Mouse (Mus musculus) liver, embryonic 14.5 days (tissue): ENCODE data around the gene Itga8. TPM values are rescaled to one million over a fixed set of nuclear protein-coding genes. Genes with fewer than 3 reads are reported as not detected.

Experiments used
- ATAC-seq: fragments of 200-750 bp; cut with Nextera tagmentation; 2 replicates; pipeline ENCODE4 v1.8.0; 2017; ENCODE audit warnings: moderate number of reproducible peaks, mild to moderate bottlenecking, moderate library complexity; ENCODE audit not compliant: insufficient read depth
- DNase-seq, 3 experiments: peaks; one replicate each; pipeline ENCODE4 v3.0.0-alpha.2; 2012 to 2013; ENCODE audit warnings: low read depth in 3 of 3, low spot score in 3 of 3
- H3K27ac ChIP-seq: fragments of 300-500 bp; sonication (generic); 2 replicates; pipeline ENCODE4 v1.5.1; 2014; ENCODE audit warnings: moderate library complexity, mild to moderate bottlenecking, control low read depth, inconsistent platforms
- H3K27me3 ChIP-seq: fragments of 300-500 bp; sonication (generic); 2 replicates; pipeline ENCODE4 v1.6.1; 2014; ENCODE audit warnings: mild to moderate bottlenecking, low read length, moderate library complexity; ENCODE audit not compliant: control insufficient read depth, insufficient read depth
- H3K36me3 ChIP-seq: fragments of 300-500 bp; sonication (generic); replicated peaks from 2 replicates; pipeline ENCODE4 v1.6.1; 2014; ENCODE audit warnings: low read depth; ENCODE audit not compliant: control insufficient read depth, insufficient read depth
- H3K4me1 ChIP-seq, 2 experiments: fragments of 200-500 bp in 1 of 2; fragments of 300-500 bp in 1 of 2; sonication (generic) in 1 of 2; replicated peaks; 2 replicates each; pipeline ENCODE4 v1.6.1; 2012 to 2014; ENCODE audit warnings: antibody characterized with exemption in 1 of 2, inconsistent platforms in 1 of 2, low read length in 1 of 2; ENCODE audit not compliant: control insufficient read depth in 2 of 2, insufficient read depth in 2 of 2
- H3K4me2 ChIP-seq: fragments of 300-500 bp; sonication (generic); 2 replicates; pipeline ENCODE4 v1.6.1; 2014; ENCODE audit warnings: low read depth, mild to moderate bottlenecking, control low read depth, moderate library complexity
- H3K4me3 ChIP-seq, 2 experiments: fragments of 200-500 bp in 1 of 2; fragments of 300-500 bp in 1 of 2; sonication (generic) in 1 of 2; 2 replicates each; pipeline ENCODE4 v1.5.1; 2012 to 2014; ENCODE audit warnings: low read depth in 2 of 2, low read length in 2 of 2, mild to moderate bottlenecking in 2 of 2, control low read depth in 1 of 2, inconsistent platforms in 1 of 2, moderate library complexity in 1 of 2; ENCODE audit not compliant: insufficient read depth in 1 of 2
- H3K9ac ChIP-seq: fragments of 300-500 bp; sonication (generic); replicated peaks from 2 replicates; pipeline ENCODE4 v1.6.1; 2014; ENCODE audit warnings: mild to moderate bottlenecking, control low read depth, moderate library complexity
- H3K9me3 ChIP-seq: fragments of 300-500 bp; sonication (generic); 2 replicates; pipeline ENCODE4 v1.6.1; 2016; ENCODE audit warnings: low read length, mixed read lengths; ENCODE audit not compliant: control insufficient read depth
- CTCF ChIP-seq: IDR thresholded peaks from 2 replicates; pipeline ENCODE4 v1.5.1; 2016; ENCODE audit warnings: antibody characterized with exemption, low read depth, control low read depth
- EP300 ChIP-seq: IDR thresholded peaks from 2 replicates; pipeline ENCODE4 v1.6.1; 2016; ENCODE audit warnings: antibody characterized with exemption, low read depth
- WGBS: fragments of 180-500 bp; shearing (Covaris S2); extraction: QIAGEN DNeasy Blood & Tissue Kit; methylation state at CpG from one replicate; pipeline ENCODE4 v1.1.7; 2014; ENCODE audit not compliant: insufficient replicate concordance; 5-methylcytosine and 5-hydroxymethylcytosine counted together
- polyA plus RNA-seq, 2 experiments: library from polyadenylated mRNA; depleted of rRNA in 1 of 2; stranded (reverse) in 1 of 2; unstranded in 1 of 2; fragments of >200 nt; fragmentation: Nextera tagmentation in 1 of 2; extraction: Ambion mirVana in 1 of 2; gene quantifications; 2 replicates each; pipeline versions ENCODE4 v1.2.1 to v1.2.3; 2012 to 2014

The Itga8 gene
- polyA plus RNA-seq, 2 experiments = 1.2 to 2.0 TPM

GRCm38 (mm10) chr2:12255901-12256300 lies 45.8 kb downstream of the Itga8 start:
- WGBS = 57% methylated on average over 2 of the region's 2 CpGs
- Histone ChIP-seq H3K9ac (no peak overlapping the region), H3K4me1 (no peaks in the 10 kb centered on the region), H3K27ac (no peak overlapping the region), H3K4me2 (no peak overlapping the region), H3K4me3 (no peak overlapping the region), H3K9me3 (no peaks in the 10 kb centered on the region), H3K27me3 (no peaks in the 10 kb centered on the region), H3K36me3 (no peaks in the 10 kb centered on the region)
- no peak for ATAC-seq
- no peak for DNase-seq
- no peak for TF ChIP-seq CTCF
- no peak for TF ChIP-seq EP300

DNA sequence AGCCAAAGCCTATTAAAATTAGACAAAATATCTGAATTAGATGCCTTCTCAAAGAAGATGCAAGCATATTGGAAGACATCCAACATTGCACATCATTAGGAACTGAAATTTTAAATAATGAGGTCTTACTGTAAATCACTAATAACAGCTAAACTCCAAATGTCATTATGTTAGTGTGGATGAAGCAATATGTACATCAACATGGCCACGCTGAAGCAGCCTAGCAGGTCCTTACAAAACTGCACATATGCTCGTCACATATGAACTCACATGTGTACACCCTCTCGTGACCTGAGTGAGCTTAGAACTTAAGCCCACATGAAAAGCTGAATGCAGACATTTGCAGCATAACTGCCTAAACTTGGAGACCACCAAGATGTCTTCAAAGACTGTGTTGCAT lies 66.4 kb downstream of the Itga8 start:
- 57% methylated on average over 3 of the region's 3 CpGs for WGBS

DNA sequence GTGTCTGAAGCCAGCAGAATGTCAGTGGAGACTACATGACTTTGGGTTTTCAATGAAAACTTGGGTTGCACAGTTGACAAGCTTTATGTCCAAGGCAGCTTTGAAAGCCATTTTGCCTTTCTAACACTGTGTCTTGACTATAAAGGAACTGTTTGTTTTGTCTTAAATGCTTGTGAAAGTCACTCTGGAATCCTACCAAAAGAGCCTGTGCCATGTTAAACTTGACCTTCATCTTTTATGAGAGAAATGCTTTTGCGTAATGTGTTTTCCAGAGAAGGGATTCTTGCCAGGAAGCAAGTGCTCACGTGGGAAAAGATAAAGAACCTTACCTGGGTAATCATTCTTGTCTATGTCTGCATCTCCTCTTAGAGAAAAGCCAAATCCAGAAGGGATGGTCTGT lies 72.0 kb downstream of the Itga8 start:
- Histone ChIP-seq H3K9me3 (no peaks in the 10 kb centered on the region), H3K27me3 (no peaks in the 10 kb centered on the region), H3K36me3 (no peaks in the 10 kb centered on the region), H3K4me1 (peaks cover 0 to 3% of the 10 kb centered on the region in 2 experiments; a peak in 2 of 4 replicates), H3K9ac (no peak overlapping the region), H3K4me3 (no peak overlapping the region), H3K4me2 (no peak overlapping the region), H3K27ac (no peak overlapping the region)
- TF ChIP-seq EP300 = no peak
- TF ChIP-seq CTCF = no peak
- WGBS = 69% methylated on average over 2 of the region's 2 CpGs
- DNase-seq = no peak
- no peak for ATAC-seq

More for the DNA sequence above, 66.4 kb downstream of the Itga8 start:
- no peak for ATAC-seq
- H3K36me3 ChIP-seq = no peaks in the 10 kb centered on the region
- no peak for DNase-seq
- no peak overlapping the region for H3K4me2 ChIP-seq
- no peak overlapping the region for H3K9ac ChIP-seq
- TF ChIP-seq EP300 (no peak), CTCF (no peak)
- no peaks in the 10 kb centered on the region for H3K4me1 ChIP-seq
- no peaks in the 10 kb centered on the region for H3K27me3 ChIP-seq
- no peaks in the 10 kb centered on the region for H3K9me3 ChIP-seq
- no peak overlapping the region for H3K4me3 ChIP-seq
- no peak overlapping the region for H3K27ac ChIP-seq

GRCm38 (mm10) chr2:12228335-12228734 lies 73.4 kb downstream of the Itga8 start:
- 16% methylated on average over 3 of the region's 3 CpGs for WGBS
- H3K9me3 ChIP-seq = no peaks in the 10 kb centered on the region
- TF ChIP-seq CTCF (no peak), EP300 (no peak)
- H3K36me3 ChIP-seq = no peaks in the 10 kb centered on the region
- no peak for ATAC-seq
- no peak overlapping the region for H3K4me3 ChIP-seq
- H3K4me2 ChIP-seq = no peak overlapping the region
- no peak overlapping the region for H3K27ac ChIP-seq
- H3K27me3 ChIP-seq = no peaks in the 10 kb centered on the region
- peaks cover 0 to 3% of the 10 kb centered on the region in 2 experiments; a peak in 2 of 4 replicates for H3K4me1 ChIP-seq
- DNase-seq = no peak
- no peak overlapping the region for H3K9ac ChIP-seq

DNA sequence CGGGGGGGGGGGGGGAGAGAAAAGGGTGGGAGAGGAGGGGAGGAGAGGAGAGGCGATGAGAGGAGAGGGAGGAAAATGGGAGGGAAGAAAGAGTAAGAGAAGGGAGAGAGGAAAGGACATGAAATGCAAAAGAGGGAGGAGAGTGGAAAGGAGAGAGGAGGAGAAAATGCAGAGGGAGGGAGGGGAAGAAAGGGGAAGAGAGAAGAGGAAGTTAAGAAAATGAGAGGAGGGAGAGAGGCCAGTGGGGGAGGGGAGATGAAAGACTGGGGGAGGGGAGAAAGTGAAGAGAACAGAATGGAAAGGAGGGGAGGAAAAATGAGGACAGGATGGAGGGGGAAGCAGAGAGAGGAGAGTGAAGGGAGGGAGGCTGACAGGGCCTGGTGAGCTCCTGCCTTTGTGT lies 74.5 kb downstream of the Itga8 start:
- no peak overlapping the region for H3K4me2 ChIP-seq
- H3K4me1 ChIP-seq = peaks cover 0 to 3% of the 10 kb centered on the region in 2 experiments; a peak in 2 of 4 replicates
- no peaks in the 10 kb centered on the region for H3K9me3 ChIP-seq
- DNase-seq (no peak), ATAC-seq (no peak)
- no peaks in the 10 kb centered on the region for H3K27me3 ChIP-seq
- no peak overlapping the region for H3K27ac ChIP-seq
- H3K4me3 ChIP-seq = no peak overlapping the region
- 22% methylated on average over 2 of the region's 2 CpGs for WGBS
- no peaks in the 10 kb centered on the region for H3K36me3 ChIP-seq
- H3K9ac ChIP-seq = no peak overlapping the region
- TF ChIP-seq EP300 (no peak), CTCF (no peak)
